Mouse (Mus musculus) frontal cortex, postnatal 14 days (tissue): Measurements from ENCODE around the gene Mfsd10.
"Not testable (repeated sequence)": the region's sequence is repeated elsewhere in the genome, so short reads cannot be mapped to it uniquely, and the experiment has no call there.

ENCODE experiments used
- DNase-seq, 2 experiments: peaks; one replicate each; pipeline ENCODE4 v3.0.0; 2022; ENCODE audit warnings: low spot score in 2 of 2

The Mfsd10 gene

DNA sequence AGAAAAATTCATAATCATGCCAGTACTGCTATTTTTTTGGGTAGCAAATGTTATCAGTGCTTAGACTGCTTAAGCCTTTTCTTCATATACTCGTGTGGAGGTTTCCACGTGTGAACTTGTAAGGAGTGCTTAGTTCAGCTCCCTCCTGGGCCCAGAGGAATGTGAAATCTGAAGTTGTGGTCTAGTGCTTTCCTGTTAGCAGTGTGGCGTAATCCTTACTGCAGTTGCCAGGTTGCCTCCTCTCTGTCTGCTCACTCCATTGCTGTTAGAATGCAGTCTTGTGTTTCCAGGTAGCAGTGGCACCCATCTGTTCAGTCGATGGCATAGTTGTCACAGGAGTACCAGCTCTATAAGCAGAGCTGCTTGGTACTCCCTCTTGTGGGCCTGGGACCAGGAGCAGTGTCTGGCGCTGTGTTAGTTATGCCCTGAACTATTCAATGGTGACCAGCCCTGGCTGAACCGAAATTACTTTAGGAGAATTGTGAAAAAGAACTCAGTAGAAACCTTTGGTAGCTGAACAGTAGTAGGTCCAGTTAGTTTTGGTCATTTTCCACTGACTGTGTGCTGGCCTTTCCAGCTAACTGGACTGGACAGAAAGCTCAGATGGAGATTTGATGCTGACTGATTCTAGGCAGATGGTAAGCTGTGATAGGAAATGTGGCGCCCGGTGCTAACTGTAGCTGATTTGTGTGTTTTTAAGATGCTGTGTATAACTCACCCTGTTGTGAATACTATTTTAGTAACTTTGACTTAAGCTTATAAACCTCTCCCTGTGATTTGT is 29.7 kb downstream of the Mfsd10 start:
- DNase-seq, result no peak

DNA sequence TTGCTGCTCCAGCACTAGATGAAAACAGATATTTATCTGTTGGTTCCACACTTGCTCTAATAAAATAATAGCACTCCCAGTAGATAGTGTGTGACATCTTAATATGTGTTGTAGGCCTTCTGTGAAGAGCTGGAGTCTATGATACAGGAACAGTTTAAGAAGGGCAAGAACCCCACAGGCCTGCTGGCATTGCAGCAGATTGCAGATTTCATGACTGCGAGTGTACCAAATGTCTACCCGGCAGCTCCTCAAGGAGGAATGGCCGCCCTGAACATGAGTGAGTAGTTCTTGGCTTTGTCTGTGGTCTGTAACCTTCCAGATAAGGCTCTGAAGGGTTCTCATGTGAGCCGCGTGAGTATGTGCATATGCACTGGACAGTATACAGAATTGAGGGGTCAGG is 32.4 kb downstream of the Mfsd10 start:
- DNase-seq, result no peak

DNA sequence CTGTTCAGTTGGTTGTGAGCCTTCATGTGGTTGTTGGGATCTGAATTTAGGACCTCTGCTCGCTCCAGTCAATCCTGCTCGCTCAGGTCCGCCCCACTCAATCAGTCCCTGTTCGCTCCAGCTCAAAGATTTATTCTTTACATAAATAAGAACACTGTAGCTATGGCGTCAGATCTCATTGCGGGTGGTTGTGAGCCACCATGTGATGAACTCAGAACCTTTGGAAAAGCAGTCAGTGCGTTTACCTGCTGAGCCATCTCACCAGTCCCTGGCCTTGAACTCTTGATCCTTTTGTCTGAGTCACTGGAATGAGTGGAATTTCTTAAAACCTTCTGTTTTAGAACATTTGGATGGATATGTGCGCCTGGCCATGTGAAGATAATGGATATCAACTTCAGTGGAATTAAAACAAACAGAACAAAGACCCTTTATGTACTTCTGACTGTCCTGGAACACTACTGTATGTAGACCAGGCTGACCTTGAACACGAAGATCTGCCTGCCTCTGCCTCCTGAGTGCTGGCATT is 43.7 kb downstream of the Mfsd10 start:
- no peak for DNase-seq

DNA sequence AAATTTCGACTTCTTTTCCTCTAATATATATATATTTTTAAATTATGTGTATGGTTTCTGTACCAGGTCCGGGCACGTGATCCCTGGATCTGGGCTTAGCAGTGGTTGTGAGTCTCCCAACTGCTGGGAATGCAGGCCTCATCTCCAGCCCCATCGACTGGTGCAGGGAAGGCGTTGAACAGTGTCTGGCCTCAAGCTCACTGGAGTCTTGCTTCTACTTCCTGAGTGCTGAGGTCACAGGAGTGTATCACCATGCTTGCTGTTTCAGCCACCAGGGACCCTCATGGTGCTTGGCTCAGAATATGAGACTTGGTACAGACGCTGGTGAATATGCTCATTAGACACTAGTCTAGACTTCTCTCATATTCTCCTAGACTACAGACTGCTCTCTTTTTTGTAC is 44.3 kb downstream of the Mfsd10 start:
- DNase-seq, result no peak

DNA sequence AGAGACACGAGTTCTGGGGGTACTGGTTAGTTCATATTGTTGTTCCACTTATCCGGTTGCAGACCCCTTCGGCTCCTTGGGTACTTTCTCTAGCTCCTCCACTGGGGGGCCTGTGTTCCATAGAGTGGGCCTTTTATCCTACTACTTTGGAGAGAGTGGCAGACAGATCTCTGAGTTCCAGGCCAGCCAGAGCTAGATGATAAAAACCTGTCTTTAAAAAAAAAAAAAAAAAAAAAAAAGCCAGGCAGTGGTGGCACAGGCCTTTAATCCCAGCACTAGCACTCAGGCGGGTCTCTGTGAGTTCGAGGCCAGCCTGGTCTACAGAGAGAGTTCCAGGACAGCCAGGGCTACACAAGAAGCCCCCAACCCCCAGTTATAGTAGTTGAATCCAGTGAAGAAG is 44.8 kb downstream of the Mfsd10 start:
- not testable (repeated sequence) for DNase-seq

DNA sequence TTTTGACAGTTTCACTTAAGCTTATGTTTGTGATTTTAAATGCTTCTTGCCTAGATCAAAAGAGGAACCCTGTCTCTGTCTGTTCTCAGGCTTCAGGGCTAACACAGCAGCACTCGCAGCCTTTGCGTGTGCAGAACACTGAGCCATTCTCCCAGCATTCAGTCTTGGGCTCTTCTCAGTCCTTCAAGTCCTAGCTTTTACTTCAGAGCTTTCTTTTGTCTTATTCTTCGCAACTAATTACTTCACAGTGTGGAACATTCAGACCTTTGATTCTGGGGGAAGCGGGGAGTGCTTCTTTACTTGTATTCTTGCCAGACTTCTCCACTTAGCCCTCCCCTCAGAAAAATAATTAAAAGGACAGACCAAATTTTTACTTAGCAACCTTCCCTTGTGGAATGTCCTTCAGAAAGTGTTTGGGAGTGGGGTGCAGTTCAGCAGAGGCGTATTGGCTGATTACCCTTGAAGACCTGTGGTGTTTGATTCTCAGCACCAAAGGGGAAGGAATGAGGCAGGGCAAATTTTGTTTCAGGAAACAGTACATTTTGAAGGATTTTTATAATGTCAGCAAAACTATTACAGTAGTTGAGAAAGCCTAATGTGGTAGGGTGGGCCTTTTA is 45.5 kb downstream of the Mfsd10 start:
- DNase-seq, result no peak

DNA sequence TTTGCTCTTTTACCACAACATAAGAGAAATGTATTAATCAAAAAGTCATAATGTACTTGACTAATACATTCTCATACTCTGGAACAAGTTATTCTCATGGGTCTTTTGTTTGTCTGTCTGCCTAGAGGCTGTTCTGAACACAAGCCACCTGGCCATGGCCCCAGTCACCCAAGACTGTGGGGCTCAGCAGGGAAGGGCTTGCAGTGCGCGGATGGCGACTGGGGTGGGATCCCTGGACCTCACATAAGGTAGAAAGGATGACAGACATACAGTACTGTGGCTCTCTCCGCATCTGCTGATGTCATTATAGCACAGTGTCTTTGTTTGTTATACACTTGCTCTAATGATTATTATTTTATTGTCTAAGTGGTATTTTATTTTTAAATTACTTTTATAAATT is 46.3 kb downstream of the Mfsd10 start:
- DNase-seq, result no peak

DNA sequence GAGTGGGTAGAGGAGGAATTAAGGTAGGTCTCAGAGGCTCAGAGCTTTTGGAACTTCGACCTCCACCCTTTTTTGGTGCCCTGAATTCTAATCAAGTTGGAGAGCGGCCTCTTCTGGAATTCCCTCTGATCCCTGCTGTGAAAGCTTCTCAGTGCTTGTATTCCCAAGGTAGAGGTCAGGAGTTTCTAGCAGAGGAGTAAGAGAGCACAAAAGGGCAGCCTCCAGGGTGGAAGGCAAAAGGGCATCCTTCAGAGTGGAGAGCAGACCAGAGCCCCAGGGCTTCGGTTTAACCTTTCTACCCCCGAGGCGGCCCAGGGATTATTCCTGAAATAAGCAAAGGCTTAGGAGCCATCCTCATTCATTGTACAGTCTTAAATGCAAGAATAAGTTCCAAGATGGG is 47.0 kb downstream of the Mfsd10 start:
- no peak for DNase-seq

DNA sequence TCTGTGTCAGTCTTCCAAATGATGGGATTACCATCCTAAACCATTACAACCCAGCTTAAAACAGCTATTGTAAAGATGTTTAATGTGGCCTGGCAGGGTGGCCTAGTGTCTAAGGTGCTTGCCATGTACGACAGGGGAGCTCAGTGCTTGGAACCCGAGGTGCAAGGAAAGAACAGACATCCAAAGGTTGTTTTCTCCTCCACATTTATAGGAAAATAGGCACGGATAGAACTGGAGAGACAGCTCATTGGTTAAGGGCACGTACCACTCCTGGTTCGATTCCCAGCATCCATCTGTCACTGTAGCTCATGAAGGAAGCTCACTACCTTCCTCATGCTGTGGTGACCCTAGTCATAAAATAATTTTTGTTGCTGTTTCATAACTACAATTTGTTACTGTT is 49.1 kb downstream of the Mfsd10 start:
- DNase-seq, result no peak

DNA sequence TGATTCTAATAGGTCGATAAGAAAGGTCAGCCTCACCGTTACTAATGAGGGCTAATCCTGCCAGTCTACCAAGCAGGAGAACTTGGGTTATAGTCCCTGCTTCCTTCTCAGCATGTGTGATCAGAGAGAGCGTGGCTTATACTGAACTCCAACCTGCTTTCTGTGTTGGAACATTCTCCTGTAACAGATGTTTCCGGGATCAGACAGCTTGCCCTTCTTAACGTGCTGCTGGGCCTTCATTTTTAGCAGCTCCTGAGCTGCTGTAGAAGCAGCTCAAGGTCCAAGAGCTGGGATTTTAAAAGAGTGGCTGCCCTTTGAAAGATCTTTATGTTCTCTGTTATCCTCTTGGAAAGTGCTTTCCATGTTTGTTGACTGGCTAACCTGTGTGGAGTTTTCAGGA is 51.8 kb downstream of the Mfsd10 start:
- no peak for DNase-seq
